Mouse (Mus musculus) liver, embryonic 16.5 days (tissue): ENCODE results near the gene Smg9. TPM values are rescaled to one million over a fixed set of nuclear protein-coding genes. Genes with fewer than 3 reads are reported as not detected.
A peak's percentile ranks its signal among the peaks of the same experiment; 100 is the strongest.

Experiments
- ATAC-seq: fragments of 200-750 bp; cut with Nextera tagmentation; 2 replicates; pipeline ENCODE4 v1.8.0; 2017; ENCODE audit warnings: low read depth, mild to moderate bottlenecking, moderate number of reproducible peaks, moderate library complexity
- H3K27ac ChIP-seq: fragments of 300-500 bp; sonication (generic); 2 replicates; pipeline ENCODE4 v1.5.1; 2014; ENCODE audit warnings: mild to moderate bottlenecking, low read length
- H3K27me3 ChIP-seq: fragments of 300-500 bp; sonication (generic); 2 replicates; pipeline ENCODE4 v1.6.1; 2014; ENCODE audit warnings: low read depth, low read length, mixed read lengths; ENCODE audit not compliant: control insufficient read depth, insufficient read depth
- H3K36me3 ChIP-seq: fragments of 300-500 bp; sonication (generic); 2 replicates; pipeline ENCODE4 v1.6.1; 2014; ENCODE audit warnings: mild to moderate bottlenecking; ENCODE audit not compliant: control insufficient read depth, insufficient read depth
- H3K4me1 ChIP-seq: fragments of 300-500 bp; sonication (generic); 2 replicates; pipeline ENCODE4 v1.6.1; 2014; ENCODE audit warnings: low read depth, low read length, mixed read lengths; ENCODE audit not compliant: control insufficient read depth
- H3K4me2 ChIP-seq: fragments of 300-500 bp; sonication (generic); 2 replicates; pipeline ENCODE4 v1.6.1; 2014; ENCODE audit warnings: low read depth, low read length, mixed read lengths
- H3K4me3 ChIP-seq: fragments of 300-500 bp; sonication (generic); 2 replicates; pipeline ENCODE4 v1.5.1; 2014; ENCODE audit warnings: low read depth, mild to moderate bottlenecking, low read length
- H3K9ac ChIP-seq: fragments of 300-500 bp; sonication (generic); 2 replicates; pipeline ENCODE4 v1.6.1; 2014; ENCODE audit warnings: low read depth, low read length
- H3K9me3 ChIP-seq: fragments of 300-500 bp; sonication (generic); replicated peaks from 2 replicates; pipeline ENCODE4 v1.6.1; 2016; ENCODE audit warnings: low read length; ENCODE audit not compliant: control insufficient read depth
- WGBS: fragments of 180-500 bp; shearing (Covaris S2); extraction: QIAGEN DNeasy Blood & Tissue Kit; methylation state at CpG from one replicate; pipeline ENCODE4 v1.1.7; 2014; ENCODE audit not compliant: insufficient replicate concordance; 5-methylcytosine and 5-hydroxymethylcytosine counted together
- polyA plus RNA-seq: library from polyadenylated mRNA; unstranded; fragments of >200 nt; fragmentation: Nextera tagmentation; extraction: Ambion mirVana; gene quantifications from 2 replicates; pipeline ENCODE4 v1.2.1, GENCODE M21; 2015

The Smg9 gene
- polyA plus RNA-seq, 1 experiment from 2014 or later, result 14.3 TPM

GRCm38 (mm10) chr7:24441785-24442184, 42.4 kb downstream of the Smg9 start:
- no peaks in the 10 kb centered on the region for H3K9me3 ChIP-seq
- no peak overlapping the region for H3K4me2 ChIP-seq
- no peaks in the 10 kb centered on the region for H3K36me3 ChIP-seq
- H3K4me3 ChIP-seq, result no peak overlapping the region
- peak; percentile 62 for ATAC-seq
- H3K4me1 ChIP-seq, result no peaks in the 10 kb centered on the region
- no peaks in the 10 kb centered on the region for H3K27me3 ChIP-seq
- H3K9ac ChIP-seq, result no peak overlapping the region
- 0 out of 2 replicates have a peak overlapping the region, but pooled peaks have one; percentile 48 for H3K27ac ChIP-seq
- 10% methylated on average over 1 of the region's 1 CpGs for WGBS

GRCm38 (mm10) chr7:24442313-24442712, 42.9 kb downstream of the Smg9 start:
- peak overlapping the region; percentile 48; the same call in 1 of the 2 replicates for H3K27ac ChIP-seq
- H3K27me3 ChIP-seq, result no peaks in the 10 kb centered on the region
- no peak overlapping the region for H3K4me3 ChIP-seq
- H3K9ac ChIP-seq, result no peak overlapping the region
- WGBS, result 51% methylated on average over 8 of the region's 8 CpGs
- ATAC-seq, result peak; percentile 38; the same call in 1 of the 2 replicates
- H3K4me2 ChIP-seq, result no peak overlapping the region
- H3K36me3 ChIP-seq, result no peaks in the 10 kb centered on the region
- H3K4me1 ChIP-seq, result no peaks in the 10 kb centered on the region
- H3K9me3 ChIP-seq, result no peaks in the 10 kb centered on the region

- Histone ChIP-seq H3K27ac (no peak overlapping the region), H3K36me3 (no peaks in the 10 kb centered on the region), H3K27me3 (no peaks in the 10 kb centered on the region), H3K4me3 (no peak overlapping the region), H3K9me3 (no peaks in the 10 kb centered on the region), H3K4me1 (peaks cover 1% of the 10 kb centered on the region; the same call in 1 of the 2 replicates), H3K4me2 (no peak overlapping the region), H3K9ac (no peak overlapping the region)
- 55% methylated on average over 9 of the region's 9 CpGs for WGBS
- peak; percentile 54 for ATAC-seq
Observed at GRCm38 (mm10) chr7:24445266-24445926, 46.0 kb downstream of the Smg9 start.

- Histone ChIP-seq H3K9ac (no peak overlapping the region), H3K4me3 (no peak overlapping the region), H3K36me3 (no peaks in the 10 kb centered on the region), H3K27ac (no peak overlapping the region), H3K4me1 (peaks cover 4% of the 10 kb centered on the region), H3K9me3 (no peaks in the 10 kb centered on the region), H3K27me3 (no peaks in the 10 kb centered on the region), H3K4me2 (no peak overlapping the region)
- no peak for ATAC-seq
- 59% methylated on average over 7 of the region's 7 CpGs for WGBS
Observed at GRCm38 (mm10) chr7:24446697-24447340, 47.4 kb downstream of the Smg9 start.

GRCm38 (mm10) chr7:24448782-24449517, 49.5 kb downstream of the Smg9 start:
- Histone ChIP-seq H3K36me3 (no peaks in the 10 kb centered on the region), H3K4me1 (peaks cover 4% of the 10 kb centered on the region), H3K27me3 (no peaks in the 10 kb centered on the region), H3K4me2 (no peak overlapping the region), H3K27ac (no peak overlapping the region), H3K9me3 (no peaks in the 10 kb centered on the region), H3K9ac (no peak overlapping the region), H3K4me3 (no peak overlapping the region)
- ATAC-seq, result peak; percentile 32; the same call in 1 of the 2 replicates
- WGBS, result 43% methylated on average over 14 of the region's 14 CpGs

- Histone ChIP-seq H3K36me3 (no peaks in the 10 kb centered on the region), H3K4me1 (peaks cover 4% of the 10 kb centered on the region), H3K4me2 (no peak overlapping the region), H3K9ac (no peak overlapping the region), H3K27me3 (no peaks in the 10 kb centered on the region), H3K27ac (no peak overlapping the region), H3K4me3 (no peak overlapping the region), H3K9me3 (no peaks in the 10 kb centered on the region)
- 25% methylated on average over 9 of the region's 9 CpGs for WGBS
- peak; percentile 35; the same call in 1 of the 2 replicates for ATAC-seq
Observed at GRCm38 (mm10) chr7:24450585-24451017, 51.2 kb downstream of the Smg9 start.

- Histone ChIP-seq H3K27me3 (no peaks in the 10 kb centered on the region), H3K4me1 (peaks cover 4% of the 10 kb centered on the region), H3K36me3 (no peaks in the 10 kb centered on the region), H3K27ac (no peak within 1 kb of the TSS), H3K4me2 (no peak within 1 kb of the TSS), H3K4me3 (no peak within 1 kb of the TSS), H3K9me3 (no peaks in the 10 kb centered on the region), H3K9ac (no peak within 1 kb of the TSS)
- ATAC-seq, result no peak
- 54% methylated on average over 9 of the region's 9 CpGs for WGBS
Observed at GRCm38 (mm10) chr7:24451855-24452311, 52.5 kb downstream of the Smg9 start, which contains the start of gene Irgc1. Gene Irgc1 (minus strand): TSS chr7:24452297.

GRCm38 (mm10) chr7:24454199-24454598, 54.8 kb downstream of the Smg9 start:
- Histone ChIP-seq H3K4me2 (no peak overlapping the region), H3K27ac (no peak overlapping the region), H3K4me3 (no peak overlapping the region), H3K9ac (no peak overlapping the region), H3K36me3 (no peaks in the 10 kb centered on the region), H3K27me3 (no peaks in the 10 kb centered on the region), H3K4me1 (peaks cover 4% of the 10 kb centered on the region), H3K9me3 (no peaks in the 10 kb centered on the region)
- 42% methylated on average over 2 of the region's 2 CpGs for WGBS
- ATAC-seq, result no peak
